Mouse (Mus musculus): ENCODE measurements at regions not wholly inside any gene's neighbourhood (a gene's known extent, or its start where the extent isn't known, plus 50 kb on each side); places are given as distances from the start of the nearest gene placed in this dataset.
A peak's percentile ranks its signal among the peaks of the same experiment; 100 is the strongest.
"Not testable (repeated sequence)": the region's sequence is repeated elsewhere in the genome, so short reads cannot be mapped to it uniquely, and the experiment has no call there.

GRCm38 (mm10) chr14:13055198-13055597 is 229.4 kb upstream of the Synpr start:
- no peak for DNase-seq (ENCODE audit: low spot score in 2 of 2)

GRCm38 (mm10) chr14:13042536-13042935 is 219.7 kb upstream of the Cadps start:
- DNase-seq (ENCODE audit: low spot score in 2 of 2), result not testable (repeated sequence)

- DNase-seq (ENCODE audit: low spot score in 2 of 2), result no peak
Observed at GRCm38 (mm10) chr14:13041741-13042140, 218.9 kb upstream of the Cadps start.

GRCm38 (mm10) chr14:13040176-13040575 is 217.3 kb upstream of the Cadps start:
- DNase-seq (ENCODE audit: low spot score in 2 of 2), result no peak

- no peak for DNase-seq (ENCODE audit: low spot score in 2 of 2)
Observed at GRCm38 (mm10) chr14:13037426-13037825, 214.5 kb upstream of the Cadps start.

GRCm38 (mm10) chr14:13029794-13030193 is 206.9 kb upstream of the Cadps start:
- DNase-seq (ENCODE audit: low spot score in 2 of 2), result no peak

GRCm38 (mm10) chr14:13022744-13023143 is 199.9 kb upstream of the Cadps start:
- DNase-seq (ENCODE audit: low spot score in 2 of 2), result no peak

- no peak for DNase-seq (ENCODE audit: low spot score in 2 of 2)
Observed at GRCm38 (mm10) chr14:13011099-13011498, 188.2 kb upstream of the Cadps start.

- no peak for DNase-seq (ENCODE audit: low spot score in 2 of 2)
Observed at GRCm38 (mm10) chr14:13000997-13001699, 178.3 kb upstream of the Cadps start.

- peak; percentile 14 to 32 for DNase-seq (ENCODE audit: low spot score in 2 of 2)
Observed at GRCm38 (mm10) chr14:12979416-12979815, 156.5 kb upstream of the Cadps start.

GRCm38 (mm10) chr14:12966441-12966840 is 143.6 kb upstream of the Cadps start:
- no peak for DNase-seq (ENCODE audit: low spot score in 2 of 2)

GRCm38 (mm10) chr14:12957896-12958295 is 135.0 kb upstream of the Cadps start:
- DNase-seq (ENCODE audit: low spot score in 2 of 2), result not testable (repeated sequence)

- no peak for DNase-seq (ENCODE audit: low spot score in 2 of 2)
Observed at GRCm38 (mm10) chr14:12950922-12951321, 128.0 kb upstream of the Cadps start.

GRCm38 (mm10) chr14:12938638-12939293 is 115.9 kb upstream of the Cadps start:
- DNase-seq (ENCODE audit: low spot score in 2 of 2), result no peak

- DNase-seq (ENCODE audit: low spot score in 2 of 2), result no peak
Observed at GRCm38 (mm10) chr14:12936343-12936742, 113.5 kb upstream of the Cadps start.

GRCm38 (mm10) chr14:12931668-12932384 is 108.9 kb upstream of the Cadps start:
- DNase-seq (ENCODE audit: low spot score in 2 of 2), result no peak

- DNase-seq (ENCODE audit: low spot score in 2 of 2), result no peak
Observed at GRCm38 (mm10) chr14:12923617-12924016, 100.7 kb upstream of the Cadps start.

GRCm38 (mm10) chr14:12915431-12915830 is 92.6 kb upstream of the Cadps start:
- no peak for DNase-seq (ENCODE audit: low spot score in 2 of 2)

- no peak for DNase-seq (ENCODE audit: low spot score in 2 of 2)
Observed at GRCm38 (mm10) chr14:12913956-12914355, 91.1 kb upstream of the Cadps start.

- no peak for DNase-seq (ENCODE audit: low spot score in 2 of 2)
Observed at GRCm38 (mm10) chr14:12913421-12913820, 90.5 kb upstream of the Cadps start.

GRCm38 (mm10) chr14:12877337-12877662 is 54.4 kb upstream of the Cadps start:
- DNase-seq (ENCODE audit: low spot score in 2 of 2), result no peak

- no peak for DNase-seq (ENCODE audit: low spot score in 2 of 2)
Observed at GRCm38 (mm10) chr14:12876417-12877336, 53.8 kb upstream of the Cadps start.
